Mouse (Mus musculus): ENCODE data around the gene Polr1a.

GRCm38 (mm10) chr6:71994004-71994403 lies 85.2 kb downstream of the Polr1a start:
- TF ChIP-seq CTCF (IDR thresholded peaks at IDR 0.05; ENCODE audit: control insufficient read depth, insufficient read depth, insufficient read length): no peak
- TF ChIP-seq MYOD1 (IDR thresholded peaks at IDR 0.05; ENCODE audit: control insufficient read depth, insufficient read length, low read depth): no peak
- no peak for TF ChIP-seq MAX (IDR thresholded peaks at IDR 0.05)
- TF ChIP-seq FOSL1 (IDR thresholded peaks at IDR 0.05; ENCODE audit: insufficient read depth, low read length, poor library complexity, severe bottlenecking): no peak
- TF ChIP-seq USF1 (IDR thresholded peaks at IDR 0.05; ENCODE audit: low read depth): no peak
- TF ChIP-seq CEBPB (IDR thresholded peaks at IDR 0.05; ENCODE audit: low read depth): no peak
